Mouse (Mus musculus): ENCODE data around the gene Car5a. TPM values are rescaled to one million over a fixed set of nuclear protein-coding genes. Genes with fewer than 3 reads are reported as not detected.

Gene Car5a
- polyA plus RNA-seq (2016; fragmentation: Nextera tagmentation; extraction: Ambion mirVana): not detected in 2 replicates

DNA sequence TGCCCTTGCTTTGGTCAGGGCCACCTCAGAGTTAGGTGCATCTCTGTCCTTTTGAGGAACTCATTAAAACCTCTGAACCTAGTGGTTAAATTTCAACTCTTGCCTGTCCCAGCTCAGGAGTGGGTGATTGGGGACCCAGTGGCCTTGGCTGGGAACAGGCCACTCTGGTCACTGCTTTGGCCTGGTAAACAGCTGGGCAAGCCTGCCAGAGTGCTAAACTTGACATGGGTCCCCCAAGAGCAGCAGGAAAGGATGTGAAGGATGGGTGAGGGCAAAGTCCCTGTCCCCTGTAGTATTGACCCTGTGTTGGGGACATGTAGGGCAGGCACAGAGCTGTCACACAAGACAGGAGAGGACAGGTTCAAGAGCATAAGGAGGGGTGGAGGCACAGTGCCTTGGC lies at the start of gene Car5a:
TSS of gene Car5a (minus strand) at position 74 of the 400 bp plus-strand sequence.
- no peak for DNase-seq (ENCODE audit: low spot score)
- Histone ChIP-seq H3K36me3 (no peaks in the 10 kb centered on the region), H3K27me3 (ENCODE audit: insufficient read depth, poor library complexity, severe bottlenecking) (no peaks in the 10 kb centered on the region; the same call in 1 of the 2 replicates), H3K27ac (no peak within 1 kb of the TSS), H3K4me1 (peaks cover 27% of the 10 kb centered on the region), H3K9me3 (no peaks in the 10 kb centered on the region), H3K4me3 (no peak within 1 kb of the TSS)

DNA sequence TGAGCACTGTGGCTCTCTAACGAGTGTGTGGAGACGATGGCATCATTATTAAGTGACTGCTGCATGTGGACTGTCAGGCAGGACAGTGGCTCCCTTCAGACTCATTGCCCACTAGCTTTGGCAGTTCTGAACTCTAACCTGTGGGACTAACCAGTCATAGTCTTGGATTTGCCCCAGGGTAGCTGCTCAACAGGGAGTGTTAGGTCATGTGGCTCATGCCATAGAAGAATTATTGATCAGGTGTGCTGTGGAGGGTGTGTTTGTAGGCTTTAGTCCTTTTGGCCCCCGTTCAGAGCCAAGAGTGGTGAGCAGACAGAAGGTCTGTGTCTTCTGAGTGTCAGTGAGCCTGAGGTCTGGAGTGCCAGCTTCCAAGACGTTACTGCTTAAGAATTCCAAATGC lies 48.2 kb upstream of the Car5a start:
- Histone ChIP-seq H3K27me3 (ENCODE audit: insufficient read depth, poor library complexity, severe bottlenecking) (no peaks in the 10 kb centered on the region), H3K4me1 (peaks cover 19% of the 10 kb centered on the region), H3K36me3 (peaks cover 83% of the 10 kb centered on the region), H3K9me3 (no peaks in the 10 kb centered on the region), H3K27ac (no peak overlapping the region), H3K4me3 (no peak overlapping the region)
- WGBS: 85% methylated on average over 4 of the region's 4 CpGs
- no peak for DNase-seq (ENCODE audit: low spot score)

DNA sequence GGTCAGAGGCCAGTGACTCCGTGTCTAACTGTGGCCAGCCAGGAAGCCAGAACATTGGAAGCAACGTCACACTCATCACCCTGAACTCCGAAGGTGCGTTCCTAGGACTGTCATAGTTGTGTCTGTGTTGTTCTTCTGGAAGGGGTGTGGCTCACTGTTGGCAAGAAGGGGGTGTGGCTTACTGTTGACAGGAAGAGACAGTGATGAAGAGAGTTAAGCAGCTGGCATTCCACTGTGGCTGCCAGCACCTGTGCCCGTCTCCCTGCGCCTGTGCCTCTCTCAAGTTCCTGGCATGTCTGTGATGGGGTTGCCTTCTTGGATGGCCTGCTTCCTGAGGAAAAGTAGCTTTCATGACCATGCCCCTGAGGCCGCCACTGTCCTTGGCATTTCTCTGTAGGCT lies 46.9 kb upstream of the Car5a start:
- WGBS: 89% methylated on average over 7 of the region's 7 CpGs
- Histone ChIP-seq H3K4me3 (no peak overlapping the region), H3K36me3 (peaks cover 83% of the 10 kb centered on the region), H3K27me3 (ENCODE audit: insufficient read depth, poor library complexity, severe bottlenecking) (no peaks in the 10 kb centered on the region), H3K9me3 (no peaks in the 10 kb centered on the region), H3K27ac (no peak overlapping the region), H3K4me1 (peaks cover 22% of the 10 kb centered on the region)
- no peak for DNase-seq (ENCODE audit: low spot score)

GRCm38 (mm10) chr8:121990506-121991255 lies 46.0 kb upstream of the Car5a start:
- H3K9me3 ChIP-seq: no peaks in the 10 kb centered on the region
- no peaks in the 10 kb centered on the region for H3K27me3 ChIP-seq (ENCODE audit: insufficient read depth, poor library complexity, severe bottlenecking)
- H3K4me1 ChIP-seq: peaks cover 22% of the 10 kb centered on the region
- no peak overlapping the region for H3K4me3 ChIP-seq
- no peak for DNase-seq (ENCODE audit: low spot score)
- WGBS: 88% methylated on average over 9 of the region's 9 CpGs
- H3K36me3 ChIP-seq: peaks cover 84% of the 10 kb centered on the region
- H3K27ac ChIP-seq: no peak overlapping the region

DNA sequence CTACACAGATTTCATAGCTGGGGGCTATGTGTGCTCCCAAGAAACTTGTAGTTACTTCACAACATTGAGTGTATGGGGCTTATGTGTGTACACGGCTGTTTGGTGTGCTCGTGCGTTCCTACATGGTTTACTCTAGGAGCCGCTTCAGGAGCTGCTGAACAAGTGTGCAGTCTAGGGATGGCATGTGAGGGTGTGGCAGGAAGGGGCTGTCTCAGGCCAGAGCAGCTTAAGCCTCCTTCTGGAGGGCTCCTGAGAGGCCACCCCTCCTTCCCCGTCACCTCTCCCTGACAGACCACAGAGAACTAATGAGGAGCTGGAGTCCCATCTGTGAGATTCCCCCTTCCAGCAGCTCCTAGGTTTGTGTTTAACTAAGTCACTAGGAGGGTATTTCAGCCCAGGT lies 43.2 kb upstream of the Car5a start:
- Histone ChIP-seq H3K9me3 (no peaks in the 10 kb centered on the region), H3K27me3 (ENCODE audit: insufficient read depth, poor library complexity, severe bottlenecking) (no peaks in the 10 kb centered on the region), H3K27ac (no peak overlapping the region), H3K4me1 (0 out of 2 replicates have a peak, but pooled peaks cover 8% of the 10 kb centered on the region), H3K36me3 (peaks cover 97% of the 10 kb centered on the region), H3K4me3 (no peak overlapping the region)
- no peak for DNase-seq (ENCODE audit: low spot score)
- WGBS: 87% methylated on average over 5 of the region's 5 CpGs

GRCm38 (mm10) chr8:121985673-121986072 lies 41.0 kb upstream of the Car5a start:
- Histone ChIP-seq H3K4me3 (no peak overlapping the region), H3K27me3 (ENCODE audit: insufficient read depth, poor library complexity, severe bottlenecking) (no peaks in the 10 kb centered on the region), H3K36me3 (peaks cover 96% of the 10 kb centered on the region), H3K27ac (no peak overlapping the region), H3K4me1 (peaks cover 12% of the 10 kb centered on the region; the same call in 1 of the 2 replicates), H3K9me3 (no peaks in the 10 kb centered on the region)
- no peak for DNase-seq (ENCODE audit: low spot score)
- WGBS: 96% methylated on average over 3 of the region's 3 CpGs

- Histone ChIP-seq H3K36me3 (peaks cover 94% of the 10 kb centered on the region), H3K4me1 (peaks cover 10% of the 10 kb centered on the region; the same call in 1 of the 2 replicates), H3K27ac (no peak overlapping the region), H3K4me3 (no peak overlapping the region), H3K27me3 (ENCODE audit: insufficient read depth, poor library complexity, severe bottlenecking) (no peaks in the 10 kb centered on the region), H3K9me3 (no peaks in the 10 kb centered on the region)
- 93% methylated on average over 7 of the region's 7 CpGs for WGBS
- no peak for DNase-seq (ENCODE audit: low spot score)
Observed at GRCm38 (mm10) chr8:121981520-121981895, 36.8 kb upstream of the Car5a start.

- Histone ChIP-seq H3K4me1 (peaks cover 10% of the 10 kb centered on the region; the same call in 1 of the 2 replicates), H3K4me3 (no peak overlapping the region), H3K36me3 (peaks cover 94% of the 10 kb centered on the region), H3K27me3 (ENCODE audit: insufficient read depth, poor library complexity, severe bottlenecking) (no peaks in the 10 kb centered on the region), H3K9me3 (no peaks in the 10 kb centered on the region), H3K27ac (no peak overlapping the region)
- WGBS: 85% methylated on average over 11 of the region's 11 CpGs
- no peak for DNase-seq (ENCODE audit: low spot score)
Observed at GRCm38 (mm10) chr8:121980792-121981519, 36.3 kb upstream of the Car5a start.

DNA sequence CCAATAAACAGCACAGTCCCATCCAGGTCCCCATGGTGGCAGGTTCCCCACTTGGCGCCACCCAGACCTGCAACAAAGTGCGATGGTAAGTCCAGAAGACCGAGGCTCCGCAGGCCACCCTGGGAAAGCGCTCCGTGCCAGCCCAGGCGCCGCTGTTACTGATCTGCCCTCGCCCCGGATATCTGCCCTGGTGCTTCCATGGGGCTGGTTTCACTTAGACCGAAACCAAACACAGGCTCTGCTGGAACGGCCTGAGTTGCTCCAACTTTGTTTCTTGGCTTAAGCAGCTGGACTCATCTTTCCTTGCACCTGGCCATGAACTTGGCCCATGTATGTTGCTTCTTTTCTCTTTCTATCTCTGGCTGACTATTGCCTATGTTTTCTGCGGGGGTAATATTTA lies 34.0 kb upstream of the Car5a start:
- H3K4me1 ChIP-seq: peaks cover 10% of the 10 kb centered on the region; the same call in 1 of the 2 replicates
- H3K36me3 ChIP-seq: peaks cover 95% of the 10 kb centered on the region
- H3K4me3 ChIP-seq: no peak overlapping the region
- WGBS: 96% methylated on average over 13 of the region's 13 CpGs
- no peaks in the 10 kb centered on the region for H3K27me3 ChIP-seq (ENCODE audit: insufficient read depth, poor library complexity, severe bottlenecking)
- DNase-seq (ENCODE audit: low spot score): no peak
- H3K9me3 ChIP-seq: no peaks in the 10 kb centered on the region
- no peak overlapping the region for H3K27ac ChIP-seq

- Histone ChIP-seq H3K27ac (0 out of 2 replicates have a peak overlapping the region, but pooled peaks have one; percentile 32), H3K27me3 (ENCODE audit: insufficient read depth, poor library complexity, severe bottlenecking) (no peaks in the 10 kb centered on the region), H3K4me3 (no peak overlapping the region), H3K36me3 (peaks cover 89% of the 10 kb centered on the region), H3K9me3 (no peaks in the 10 kb centered on the region), H3K4me1 (peaks cover 10% of the 10 kb centered on the region; the same call in 1 of the 2 replicates)
- WGBS: 72% methylated on average over 8 of the region's 8 CpGs
- DNase-seq (ENCODE audit: low spot score): no peak
Observed at GRCm38 (mm10) chr8:121977819-121978590, 33.3 kb upstream of the Car5a start.

- Histone ChIP-seq H3K4me1 (peaks cover 16% of the 10 kb centered on the region), H3K4me3 (no peak overlapping the region), H3K27me3 (ENCODE audit: insufficient read depth, poor library complexity, severe bottlenecking) (no peaks in the 10 kb centered on the region), H3K27ac (no peak overlapping the region), H3K9me3 (no peaks in the 10 kb centered on the region), H3K36me3 (peaks cover 53% of the 10 kb centered on the region)
- no peak for DNase-seq (ENCODE audit: low spot score)
- WGBS: 93% methylated on average over 28 of the region's 28 CpGs
Observed at GRCm38 (mm10) chr8:121973906-121974305, 29.2 kb upstream of the Car5a start.

GRCm38 (mm10) chr8:121971488-121972058 lies 26.9 kb upstream of the Car5a start:
- H3K9me3 ChIP-seq: no peaks in the 10 kb centered on the region
- WGBS: 84% methylated on average over 17 of the region's 17 CpGs
- H3K4me1 ChIP-seq: peaks cover 38% of the 10 kb centered on the region

More at GRCm38 (mm10) chr8:121971488-121972058, 26.9 kb upstream of the Car5a start:
- H3K27me3 ChIP-seq (ENCODE audit: insufficient read depth, poor library complexity, severe bottlenecking): no peaks in the 10 kb centered on the region
- no peak overlapping the region for H3K27ac ChIP-seq
- H3K4me3 ChIP-seq: no peak overlapping the region
- peaks cover 31% of the 10 kb centered on the region for H3K36me3 ChIP-seq
- no peak for DNase-seq (ENCODE audit: low spot score)

All from heart, embryonic 10.5 days (tissue).